Mouse (Mus musculus) brown adipose tissue, adult 24 weeks (tissue): ENCODE measurements around the gene Ikzf3. TPM values are rescaled to one million over a fixed set of nuclear protein-coding genes. Genes with fewer than 3 reads are reported as not detected.

Experiments
- H3K27ac ChIP-seq: fragments of 200-500 bp; replicated peaks from 2 replicates; pipeline ENCODE4 v1.5.1; 2012; ENCODE audit warnings: low read depth, mild to moderate bottlenecking, low read length
- H3K4me1 ChIP-seq: fragments of 200-500 bp; 2 replicates; pipeline ENCODE4 v1.6.1; 2012; ENCODE audit warnings: low read length, mixed read lengths; ENCODE audit not compliant: control insufficient read depth, insufficient read depth, insufficient read length
- H3K4me3 ChIP-seq: fragments of 200-500 bp; 2 replicates; pipeline ENCODE4 v1.5.1; 2012; ENCODE audit warnings: low read depth, mild to moderate bottlenecking, low read length, moderate library complexity; ENCODE audit not compliant: insufficient read depth
- polyA plus RNA-seq: library from polyadenylated mRNA; stranded (reverse); fragments of >200 nt; gene quantifications from 2 replicates; pipeline ENCODE4 v1.2.4, GENCODE M21; 2012; ENCODE audit not compliant: missing spikeins, insufficient read depth, insufficient read length

Gene Ikzf3
- polyA plus RNA-seq, 1 experiment = not detected

GRCm38 (mm10) chr11:98510125-98510524 lies 35.7 kb downstream of the Ikzf3 start:
- no peak overlapping the region for H3K27ac ChIP-seq
- no peaks in the 10 kb centered on the region for H3K4me1 ChIP-seq
- no peak overlapping the region for H3K4me3 ChIP-seq

GRCm38 (mm10) chr11:98509434-98509833 lies 36.4 kb downstream of the Ikzf3 start:
- H3K4me3 ChIP-seq = no peak overlapping the region
- H3K4me1 ChIP-seq = no peaks in the 10 kb centered on the region
- H3K27ac ChIP-seq = no peak overlapping the region

- H3K27ac ChIP-seq = no peak overlapping the region
- H3K4me3 ChIP-seq = no peak overlapping the region
- H3K4me1 ChIP-seq = no peaks in the 10 kb centered on the region
Observed at GRCm38 (mm10) chr11:98504926-98505325, 40.9 kb downstream of the Ikzf3 start.

GRCm38 (mm10) chr11:98497388-98498288 lies 48.2 kb downstream of the Ikzf3 start:
- Histone ChIP-seq H3K4me1 (no peaks in the 10 kb centered on the region; the same call in 1 of the 2 replicates), H3K4me3 (no peak overlapping the region), H3K27ac (peak overlapping the region; percentile 36; the same call in 1 of the 2 replicates)

GRCm38 (mm10) chr11:98495176-98495719 lies 50.6 kb downstream of the Ikzf3 start:
- Histone ChIP-seq H3K4me3 (no peak overlapping the region), H3K4me1 (no peaks in the 10 kb centered on the region; the same call in 1 of the 2 replicates), H3K27ac (no peak overlapping the region)

GRCm38 (mm10) chr11:98493394-98493793 lies 52.4 kb downstream of the Ikzf3 start:
- Histone ChIP-seq H3K27ac (no peak overlapping the region), H3K4me3 (no peak overlapping the region), H3K4me1 (no peaks in the 10 kb centered on the region; the same call in 1 of the 2 replicates)

GRCm38 (mm10) chr11:98492959-98493358 lies 52.9 kb downstream of the Ikzf3 start:
- no peaks in the 10 kb centered on the region; the same call in 1 of the 2 replicates for H3K4me1 ChIP-seq
- H3K27ac ChIP-seq = no peak overlapping the region

GRCm38 (mm10) chr11:98491571-98491970 lies 54.3 kb downstream of the Ikzf3 start:
- Histone ChIP-seq H3K4me1 (no peaks in the 10 kb centered on the region), H3K27ac (no peak overlapping the region), H3K4me3 (no peak overlapping the region)

More at GRCm38 (mm10) chr11:98492959-98493358, 52.9 kb downstream of the Ikzf3 start:
- no peak overlapping the region for H3K4me3 ChIP-seq

- H3K27ac ChIP-seq = no peak overlapping the region
- no peak overlapping the region for H3K4me3 ChIP-seq
- H3K4me1 ChIP-seq = no peaks in the 10 kb centered on the region
Observed at GRCm38 (mm10) chr11:98488540-98489234, 57.1 kb downstream of the Ikzf3 start.

GRCm38 (mm10) chr11:98487526-98488040 lies 58.2 kb downstream of the Ikzf3 start:
- H3K4me1 ChIP-seq = no peaks in the 10 kb centered on the region
- no peak overlapping the region for H3K27ac ChIP-seq
- H3K4me3 ChIP-seq = no peak overlapping the region

GRCm38 (mm10) chr11:98485749-98486148 lies 60.1 kb downstream of the Ikzf3 start:
- H3K27ac ChIP-seq = no peak overlapping the region
- H3K4me1 ChIP-seq = no peaks in the 10 kb centered on the region
- H3K4me3 ChIP-seq = no peak overlapping the region

GRCm38 (mm10) chr11:98482067-98482466 lies 63.8 kb downstream of the Ikzf3 start:
- no peak overlapping the region for H3K4me3 ChIP-seq
- no peak overlapping the region for H3K27ac ChIP-seq
- no peaks in the 10 kb centered on the region for H3K4me1 ChIP-seq

- H3K27ac ChIP-seq = no peak overlapping the region
- H3K4me1 ChIP-seq = no peaks in the 10 kb centered on the region
- no peak overlapping the region for H3K4me3 ChIP-seq
Observed at GRCm38 (mm10) chr11:98481231-98481630, 64.6 kb downstream of the Ikzf3 start.

GRCm38 (mm10) chr11:98479940-98480497 lies 65.8 kb downstream of the Ikzf3 start:
- H3K4me1 ChIP-seq = no peaks in the 10 kb centered on the region
- H3K4me3 ChIP-seq = no peak overlapping the region
- H3K27ac ChIP-seq = no peak overlapping the region
